Mouse (Mus musculus): Measurements from ENCODE around the gene Gm13278. TPM values are rescaled to one million over a fixed set of nuclear protein-coding genes. Genes with fewer than 3 reads are reported as not detected.
"Not testable (repeated sequence)": the region's sequence is repeated elsewhere in the genome, so short reads cannot be mapped to it uniquely, and the experiment has no call there.

Gene Gm13278
- not detected in 2 replicates for polyA plus RNA-seq (2012; rRNA removed)

GRCm38 (mm10) chr4:88791250-88791649, at the start of gene Gm13278:
TSS of gene Gm13278 (plus strand) at chr4:88791550.
- no CpG with 5 or more reads among the region's 28 CpGs for WGBS
- DNase-seq (ENCODE audit: low read depth in 1 of 2, low spot score in 2 of 2); H3K27me3 ChIP-seq (ENCODE audit: control insufficient read depth, insufficient read depth, low read length); H3K4me1 ChIP-seq (ENCODE audit: control insufficient read depth, insufficient read depth, insufficient read length); H3K36me3 ChIP-seq (ENCODE audit: control insufficient read depth, insufficient read depth, low read length); H3K27ac ChIP-seq (ENCODE audit: insufficient read depth, low read length); H3K4me3 ChIP-seq (ENCODE audit: extremely low read depth, insufficient read depth, insufficient read length): not testable (repeated sequence)

- Histone ChIP-seq H3K27ac (ENCODE audit: insufficient read depth, low read length) (no peak overlapping the region), H3K27me3 (ENCODE audit: control insufficient read depth, insufficient read depth, low read length) (no peaks in the 10 kb centered on the region), H3K4me1 (ENCODE audit: control insufficient read depth, insufficient read depth, insufficient read length) (no peaks in the 10 kb centered on the region; the same call in 1 of the 2 replicates), H3K4me3 (ENCODE audit: extremely low read depth, insufficient read depth, insufficient read length) (no peak overlapping the region), H3K36me3 (ENCODE audit: control insufficient read depth, insufficient read depth, low read length) (no peaks in the 10 kb centered on the region)
- WGBS: 18% methylated on average over 7 of the region's 7 CpGs
- no peak for TF ChIP-seq POLR2A (IDR thresholded peaks at IDR 0.05; ENCODE audit: low read depth, low read length)
- no peak for TF ChIP-seq CTCF (IDR thresholded peaks at IDR 0.05; ENCODE audit: extremely low read depth, insufficient read depth, insufficient read length, insufficient replicate concordance)
- no peak for DNase-seq (ENCODE audit: low read depth in 1 of 2, low spot score in 2 of 2)
These were observed 48.5 kb upstream of the Gm13278 start for GRCm38 (mm10) chr4:88742771-88743371.

DNA sequence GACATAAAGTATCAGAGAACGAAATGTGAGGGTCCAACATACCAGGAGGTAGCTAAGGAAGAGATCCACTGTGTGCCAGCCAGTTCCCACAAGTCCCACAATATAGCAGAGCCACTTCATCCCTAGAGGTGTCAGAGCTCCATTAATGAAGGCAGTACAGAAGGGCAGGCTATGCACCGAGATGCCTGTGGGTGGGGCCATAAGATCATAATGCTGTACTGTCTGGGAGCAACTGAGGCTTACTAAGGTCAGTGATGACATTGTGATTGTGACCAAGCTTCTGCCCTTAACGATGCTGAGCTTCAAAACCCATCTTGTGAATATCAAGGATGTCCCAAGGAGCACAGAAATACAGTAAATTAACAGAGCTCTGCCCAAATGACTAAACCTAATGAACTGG, 47.1 kb upstream of the Gm13278 start:
- no peak for DNase-seq (ENCODE audit: low read depth in 1 of 2, low spot score in 2 of 2)

GRCm38 (mm10) chr4:88749926-88750325, 41.4 kb upstream of the Gm13278 start:
- WGBS: 89% methylated on average over 6 of the region's 6 CpGs
- H3K4me3 ChIP-seq (ENCODE audit: extremely low read depth, insufficient read depth, insufficient read length): no peak overlapping the region

More for the DNA sequence above, 47.1 kb upstream of the Gm13278 start:
- Histone ChIP-seq H3K27ac (ENCODE audit: insufficient read depth, low read length) (no peak overlapping the region), H3K4me1 (ENCODE audit: control insufficient read depth, insufficient read depth, insufficient read length) (no peaks in the 10 kb centered on the region; the same call in 1 of the 2 replicates), H3K4me3 (ENCODE audit: extremely low read depth, insufficient read depth, insufficient read length) (no peak overlapping the region), H3K27me3 (ENCODE audit: control insufficient read depth, insufficient read depth, low read length) (no peaks in the 10 kb centered on the region), H3K36me3 (ENCODE audit: control insufficient read depth, insufficient read depth, low read length) (no peaks in the 10 kb centered on the region)
- TF ChIP-seq POLR2A (IDR thresholded peaks at IDR 0.05; ENCODE audit: low read depth, low read length) (no peak), CTCF (IDR thresholded peaks at IDR 0.05; ENCODE audit: extremely low read depth, insufficient read depth, insufficient read length, insufficient replicate concordance) (no peak)
- 85% methylated on average over 3 of the region's 3 CpGs for WGBS

GRCm38 (mm10) chr4:88754818-88755340, 36.5 kb upstream of the Gm13278 start, which contains the start of gene Gm13271:
TSS of gene Gm13271 (plus strand) at chr4:88754868.
- DNase-seq (ENCODE audit: low read depth in 1 of 2, low spot score in 2 of 2): peak in 1 of 2 experiments; percentile 70
- H3K4me1 ChIP-seq (ENCODE audit: control insufficient read depth, insufficient read depth, insufficient read length); H3K4me3 ChIP-seq (ENCODE audit: extremely low read depth, insufficient read depth, insufficient read length); H3K27ac ChIP-seq (ENCODE audit: insufficient read depth, low read length); H3K36me3 ChIP-seq (ENCODE audit: control insufficient read depth, insufficient read depth, low read length); H3K27me3 ChIP-seq (ENCODE audit: control insufficient read depth, insufficient read depth, low read length): not testable (repeated sequence)
- WGBS: 94% methylated on average over 15 of the region's 15 CpGs

More at GRCm38 (mm10) chr4:88749926-88750325, 41.4 kb upstream of the Gm13278 start:
- Histone ChIP-seq H3K27me3 (ENCODE audit: control insufficient read depth, insufficient read depth, low read length) (no peaks in the 10 kb centered on the region), H3K4me1 (ENCODE audit: control insufficient read depth, insufficient read depth, insufficient read length) (no peaks in the 10 kb centered on the region), H3K36me3 (ENCODE audit: control insufficient read depth, insufficient read depth, low read length) (no peaks in the 10 kb centered on the region), H3K27ac (ENCODE audit: insufficient read depth, low read length) (no peak overlapping the region)
- TF ChIP-seq POLR2A (IDR thresholded peaks at IDR 0.05; ENCODE audit: low read depth, low read length) (no peak), CTCF (IDR thresholded peaks at IDR 0.05; ENCODE audit: extremely low read depth, insufficient read depth, insufficient read length, insufficient replicate concordance) (no peak)
- DNase-seq (ENCODE audit: low read depth in 1 of 2, low spot score in 2 of 2): no peak

- 7% methylated on average over 29 of the region's 31 CpGs for WGBS
- Histone ChIP-seq H3K4me3 (ENCODE audit: extremely low read depth, insufficient read depth, insufficient read length) (peak overlapping the region; percentile 83), H3K27ac (ENCODE audit: insufficient read depth, low read length) (peak overlapping the region; percentile 97)
- H3K27me3 ChIP-seq (ENCODE audit: control insufficient read depth, insufficient read depth, low read length); H3K4me1 ChIP-seq (ENCODE audit: control insufficient read depth, insufficient read depth, insufficient read length); H3K36me3 ChIP-seq (ENCODE audit: control insufficient read depth, insufficient read depth, low read length): not testable (repeated sequence)
- DNase-seq (ENCODE audit: low read depth in 1 of 2, low spot score in 2 of 2): peak in 1 of 2 experiments; percentile 32
These were observed 34.5 kb upstream of the Gm13278 start for GRCm38 (mm10) chr4:88756581-88757513.

- WGBS: 1% methylated on average over 21 of the region's 21 CpGs
- peak; percentile 80 to 81 for DNase-seq (ENCODE audit: low read depth in 1 of 2, low spot score in 2 of 2)
- H3K27me3 ChIP-seq (ENCODE audit: control insufficient read depth, insufficient read depth, low read length); H3K4me1 ChIP-seq (ENCODE audit: control insufficient read depth, insufficient read depth, insufficient read length); H3K36me3 ChIP-seq (ENCODE audit: control insufficient read depth, insufficient read depth, low read length): not testable (repeated sequence)
- peak overlapping the region; percentile 97 for H3K27ac ChIP-seq (ENCODE audit: insufficient read depth, low read length)
- TF ChIP-seq CTCF (IDR thresholded peaks at IDR 0.05; ENCODE audit: extremely low read depth, insufficient read depth, insufficient read length, insufficient replicate concordance): peak; percentile 60; the same call in 1 of the 2 replicates
- H3K4me3 ChIP-seq (ENCODE audit: extremely low read depth, insufficient read depth, insufficient read length): peak overlapping the region; percentile 83; the same call in 1 of the 2 replicates
These were observed 33.7 kb upstream of the Gm13278 start for GRCm38 (mm10) chr4:88757628-88758031.

DNA sequence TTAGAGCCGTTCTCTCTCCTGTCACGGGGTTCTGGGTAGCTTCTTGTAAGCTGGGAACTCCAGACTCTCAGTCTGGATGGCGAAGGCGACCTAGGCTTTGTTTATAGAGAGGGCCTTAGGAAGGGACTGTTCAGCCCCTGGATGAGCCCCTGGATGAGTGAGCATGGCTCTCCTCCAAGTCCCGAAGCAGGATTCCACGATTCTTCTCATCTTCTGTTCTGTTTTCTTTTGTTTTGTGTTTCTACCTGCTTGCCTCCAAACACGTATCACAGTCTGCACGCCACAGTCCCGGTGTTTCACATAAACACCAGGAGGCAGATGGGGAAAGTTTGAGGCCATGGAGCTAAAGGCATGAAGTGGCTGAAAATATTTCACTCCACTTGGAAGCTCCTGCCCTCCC, 32.6 kb upstream of the Gm13278 start:
- not testable (repeated sequence) for H3K27ac ChIP-seq (ENCODE audit: insufficient read depth, low read length); H3K4me3 ChIP-seq (ENCODE audit: extremely low read depth, insufficient read depth, insufficient read length); H3K36me3 ChIP-seq (ENCODE audit: control insufficient read depth, insufficient read depth, low read length); H3K27me3 ChIP-seq (ENCODE audit: control insufficient read depth, insufficient read depth, low read length); H3K4me1 ChIP-seq (ENCODE audit: control insufficient read depth, insufficient read depth, insufficient read length); DNase-seq (ENCODE audit: low read depth in 1 of 2, low spot score in 2 of 2)
- WGBS: 90% methylated on average over 9 of the region's 9 CpGs

DNA sequence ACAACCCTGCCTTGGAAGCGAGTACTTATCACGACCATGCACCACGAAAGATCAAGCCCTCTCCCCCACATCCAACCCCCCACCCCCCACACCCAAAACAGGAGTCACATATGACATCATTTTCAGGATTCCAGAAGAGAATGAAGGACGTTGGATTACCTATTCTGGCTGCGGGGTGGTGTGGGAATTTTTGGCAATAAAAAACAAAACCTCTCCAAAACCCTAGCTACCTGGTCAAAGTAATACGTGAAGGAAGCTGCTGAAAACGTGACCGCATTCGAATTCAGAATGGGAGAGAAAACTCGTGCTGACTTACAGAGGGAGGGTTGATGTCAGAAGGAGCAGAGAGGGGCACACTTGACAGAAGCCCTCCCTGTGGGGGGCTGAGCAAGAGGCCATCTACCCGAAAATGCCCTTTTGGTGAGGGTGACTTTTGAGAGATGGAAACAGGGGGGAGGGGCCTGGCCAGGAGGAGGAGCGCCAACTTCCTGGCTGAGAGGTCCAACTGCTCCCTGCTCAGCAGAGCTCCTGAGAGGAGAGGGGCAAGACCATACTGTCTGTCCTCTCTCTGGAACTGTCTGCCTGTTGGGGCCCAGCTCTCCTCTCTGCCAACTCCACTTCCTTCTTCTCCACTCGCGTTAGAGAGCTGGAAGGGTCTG, 31.6 kb upstream of the Gm13278 start, which contains the start of gene Gm13283:
Gene Gm13283, plus strand, starts transcription at position 510 of the 659 bp plus-strand sequence.
- H3K27ac ChIP-seq (ENCODE audit: insufficient read depth, low read length): peak within 1 kb of the TSS; percentile 50; the same call in 1 of the 2 replicates

More for the DNA sequence above, 31.6 kb upstream of the Gm13278 start, which contains the start of gene Gm13283:
- 19% methylated on average over 11 of the region's 14 CpGs for WGBS
- not testable (repeated sequence) for H3K36me3 ChIP-seq (ENCODE audit: control insufficient read depth, insufficient read depth, low read length); H3K4me1 ChIP-seq (ENCODE audit: control insufficient read depth, insufficient read depth, insufficient read length); H3K27me3 ChIP-seq (ENCODE audit: control insufficient read depth, insufficient read depth, low read length)
- DNase-seq (ENCODE audit: low read depth in 1 of 2, low spot score in 2 of 2): peak in 1 of 2 experiments; percentile 26
- H3K4me3 ChIP-seq (ENCODE audit: extremely low read depth, insufficient read depth, insufficient read length): peak within 1 kb of the TSS; percentile 61

Data from spleen, adult 2 months (tissue).